Mouse (Mus musculus) urinary bladder, postnatal 10 days (tissue): ENCODE data around the gene Olfr729.

ENCODE experiments used
- DNase-seq: peaks from one replicate; pipeline ENCODE4 v3.0.0; 2022; ENCODE audit warnings: low spot score

Gene Olfr729

DNA sequence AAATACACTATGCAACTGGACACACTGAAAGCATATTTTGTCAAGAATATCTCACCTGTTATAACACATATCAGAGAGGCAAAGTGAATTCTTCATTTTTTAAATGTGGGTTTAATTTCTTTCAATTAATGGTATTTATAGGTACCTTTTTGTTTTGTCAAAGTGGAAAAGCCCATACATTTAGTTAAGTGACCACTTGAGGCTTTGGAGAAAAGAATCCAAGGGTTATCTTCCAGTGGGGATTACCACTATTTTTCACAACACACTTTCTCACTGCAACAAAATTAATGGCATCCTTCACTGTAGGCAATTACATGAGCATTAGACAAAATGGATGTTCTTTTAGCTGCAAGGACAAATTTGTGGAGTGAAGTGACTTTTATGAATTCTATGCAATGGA lies at the start of gene Olfr729:
Gene Olfr729 (minus strand): TSS at position 101 of the 400 bp plus-strand sequence.
- DNase-seq: no peak

DNA sequence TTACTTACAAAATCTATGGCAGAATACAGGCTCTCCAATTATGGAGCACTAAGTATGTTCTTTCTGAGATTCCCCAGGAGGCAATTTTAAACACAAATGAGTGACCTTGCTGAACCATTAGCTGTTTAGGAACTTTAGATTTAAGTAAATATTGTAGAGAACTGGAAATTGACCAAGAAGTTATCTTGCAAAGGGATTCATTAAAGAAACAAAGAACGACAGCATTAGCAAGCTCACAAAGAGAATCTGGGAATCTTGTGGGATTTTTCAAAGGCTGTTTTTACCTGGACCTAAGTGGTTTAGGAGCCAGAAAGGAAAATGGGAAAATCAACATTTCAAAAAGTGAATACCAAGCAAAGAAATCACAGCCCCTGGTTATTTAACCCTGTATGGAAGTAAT lies 35.4 kb upstream of the Olfr729 start, which contains the start of gene Olfr730:
Gene Olfr730 (minus strand): TSS at position 101 of the 400 bp plus-strand sequence.
- DNase-seq: no peak

DNA sequence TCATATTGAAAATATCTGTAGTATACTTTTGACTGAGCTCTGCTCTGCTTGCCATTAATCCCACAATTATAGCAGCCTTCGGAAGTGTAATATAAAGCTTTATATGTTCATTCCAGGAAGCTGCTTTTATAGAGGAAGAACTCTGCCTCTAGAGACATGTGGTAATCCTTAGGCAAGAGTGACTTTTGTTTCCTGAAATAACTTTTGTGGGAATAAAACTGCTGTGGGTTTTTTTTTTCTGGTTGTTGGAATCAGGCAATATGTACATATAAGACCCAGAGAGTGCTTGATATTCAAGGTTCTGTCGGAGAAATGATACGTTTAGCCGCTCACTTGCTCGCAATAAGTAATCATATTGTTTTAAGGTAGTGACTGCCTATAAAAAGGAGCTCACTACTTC lies 10.1 kb downstream of the Olfr729 start, which contains the start of gene Olfr728:
Gene Olfr728 (minus strand): TSS at position 101 of the 400 bp plus-strand sequence.
- no peak for DNase-seq

DNA sequence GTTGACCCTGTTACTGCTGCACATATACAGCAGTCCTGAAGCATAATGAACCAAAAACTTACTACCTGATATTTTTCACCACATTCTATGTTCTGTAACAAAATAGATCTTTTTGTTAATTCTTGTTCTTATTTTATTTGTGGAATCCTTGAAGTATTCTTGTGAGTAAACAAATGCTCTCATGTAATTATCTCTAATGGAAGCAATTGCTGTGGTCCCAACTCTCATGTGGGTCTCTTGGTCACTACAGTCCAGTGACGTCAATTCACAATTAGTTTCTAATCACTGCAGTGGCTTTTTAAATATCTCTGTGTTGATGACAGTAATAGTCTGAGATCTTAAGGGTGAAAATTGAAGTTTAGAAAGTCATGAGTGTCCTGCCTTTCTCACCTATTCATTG lies 29.8 kb downstream of the Olfr729 start, which contains the start of gene Olfr727:
Gene Olfr727 (plus strand): TSS at position 301 of the 400 bp plus-strand sequence.
- DNase-seq: no peak
